Mouse (Mus musculus) left cerebral cortex, adult 18-20 months (tissue): ENCODE measurements around the gene Skint10. TPM values are rescaled to one million over a fixed set of nuclear protein-coding genes. Genes with fewer than 3 reads are reported as not detected.
A peak's percentile ranks its signal among the peaks of the same experiment; 100 is the strongest.

Experiments used
- DNase-seq, 2 experiments: peaks; one replicate each; pipeline ENCODE4 v3.0.0; 2021 to 2022; ENCODE audit warnings: low spot score in 2 of 2, mixed read lengths in 1 of 2
- long read RNA-seq, 2 experiments: library from polyadenylated mRNA; stranded (forward); transcript quantifications; one replicate each; pipeline ENCODE4 v2.0.0; 2021
- total RNA-seq, 2 experiments: library from RNA; stranded (reverse); gene quantifications; 2 replicates each; pipeline ENCODE4 v1.2.3; 2021

The Skint10 gene
- not detected for total RNA-seq
- long read RNA-seq, experiment 1 = 0 reads
- long read RNA-seq, experiment 2 = 0 reads

GRCm38 (mm10) chr4:112774766-112775165, at the start of gene Skint10:
TSS of gene Skint10 (minus strand) at chr4:112774866.
- no peak for DNase-seq

GRCm38 (mm10) chr4:112790646-112791045, 16.0 kb upstream of the Skint10 start:
- DNase-seq = peak; percentile 1 to 11

Other genes starting within 250 kb of the Skint10 start
- gene Skint2, start 217.7 kb downstream of the Skint10 start, total RNA-seq = not detected